Mouse (Mus musculus) forebrain, postnatal 0 days (tissue): ENCODE results near the gene Ifrd2. TPM values are rescaled to one million over a fixed set of nuclear protein-coding genes. Genes with fewer than 3 reads are reported as not detected.
A peak's percentile ranks its signal among the peaks of the same experiment; 100 is the strongest.
"Not testable (repeated sequence)": the region's sequence is repeated elsewhere in the genome, so short reads cannot be mapped to it uniquely, and the experiment has no call there.

Experiments
- ATAC-seq: fragments of 200-750 bp; cut with Nextera tagmentation; 2 replicates; pipeline ENCODE4 v1.8.0; 2017; ENCODE audit warnings: mild to moderate bottlenecking, moderate library complexity
- DNase-seq: peaks from one replicate; pipeline ENCODE4 v3.0.0-alpha.2; 2015
- H3K27ac ChIP-seq: fragments of 300-500 bp; sonication (generic); 2 replicates; pipeline ENCODE4 v1.5.1; 2014; ENCODE audit warnings: low read depth, mild to moderate bottlenecking, antibody characterized with exemption, low read length, moderate library complexity, mixed read lengths
- H3K27me3 ChIP-seq: fragments of 300-500 bp; sonication (generic); 2 replicates; pipeline ENCODE4 v1.6.1; 2014; ENCODE audit warnings: mild to moderate bottlenecking, low read length, mixed read lengths; ENCODE audit not compliant: insufficient read depth
- H3K36me3 ChIP-seq: fragments of 300-500 bp; sonication (generic); 2 replicates; pipeline ENCODE4 v1.6.1; 2014; ENCODE audit warnings: mild to moderate bottlenecking, moderate library complexity; ENCODE audit not compliant: insufficient read depth
- H3K4me1 ChIP-seq: fragments of 300-500 bp; sonication (generic); 2 replicates; pipeline ENCODE4 v1.6.1; 2014; ENCODE audit warnings: antibody characterized with exemption; ENCODE audit not compliant: insufficient read depth
- H3K4me2 ChIP-seq: fragments of 300-500 bp; sonication (generic); 2 replicates; pipeline ENCODE4 v1.6.1; 2014; ENCODE audit warnings: low read depth, mild to moderate bottlenecking, moderate library complexity
- H3K4me3 ChIP-seq: fragments of 300-500 bp; sonication (generic); 2 replicates; pipeline ENCODE4 v1.5.1; 2014; ENCODE audit warnings: low read depth, low read length, mixed read lengths
- H3K9ac ChIP-seq: fragments of 300-500 bp; sonication (generic); 2 replicates; pipeline ENCODE4 v1.6.1; 2014; ENCODE audit warnings: mild to moderate bottlenecking
- H3K9me3 ChIP-seq: fragments of 300-500 bp; sonication (generic); 2 replicates; pipeline ENCODE4 v1.6.1; 2016; ENCODE audit warnings: low read length
- CTCF ChIP-seq: sonication (generic); IDR thresholded peaks from 2 replicates; pipeline ENCODE4 v1.5.1; 2016; ENCODE audit warnings: antibody characterized with exemption, control low read depth, low read depth
- WGBS: fragments of 180-500 bp; shearing (Covaris S2); extraction: QIAGEN DNeasy Blood & Tissue Kit; methylation state at CpG from one replicate; pipeline ENCODE4 v1.1.7; 2014; 5-methylcytosine and 5-hydroxymethylcytosine counted together
- polyA plus RNA-seq: library from polyadenylated mRNA; unstranded; fragments of >200 nt; fragmentation: Nextera tagmentation; extraction: Ambion mirVana; gene quantifications from 2 replicates; pipeline ENCODE4 v1.2.1, GENCODE M21; 2015
- total RNA-seq: library from RNA; depleted of rRNA; stranded (reverse); fragments of >200 nt; gene quantifications from 2 replicates; pipeline ENCODE4 v1.2.3, GENCODE M21; 2014

The Ifrd2 gene
- total and polyA plus RNA-seq, 2 experiments from 2014 or later: 7.4 to 13.8 TPM

DNA sequence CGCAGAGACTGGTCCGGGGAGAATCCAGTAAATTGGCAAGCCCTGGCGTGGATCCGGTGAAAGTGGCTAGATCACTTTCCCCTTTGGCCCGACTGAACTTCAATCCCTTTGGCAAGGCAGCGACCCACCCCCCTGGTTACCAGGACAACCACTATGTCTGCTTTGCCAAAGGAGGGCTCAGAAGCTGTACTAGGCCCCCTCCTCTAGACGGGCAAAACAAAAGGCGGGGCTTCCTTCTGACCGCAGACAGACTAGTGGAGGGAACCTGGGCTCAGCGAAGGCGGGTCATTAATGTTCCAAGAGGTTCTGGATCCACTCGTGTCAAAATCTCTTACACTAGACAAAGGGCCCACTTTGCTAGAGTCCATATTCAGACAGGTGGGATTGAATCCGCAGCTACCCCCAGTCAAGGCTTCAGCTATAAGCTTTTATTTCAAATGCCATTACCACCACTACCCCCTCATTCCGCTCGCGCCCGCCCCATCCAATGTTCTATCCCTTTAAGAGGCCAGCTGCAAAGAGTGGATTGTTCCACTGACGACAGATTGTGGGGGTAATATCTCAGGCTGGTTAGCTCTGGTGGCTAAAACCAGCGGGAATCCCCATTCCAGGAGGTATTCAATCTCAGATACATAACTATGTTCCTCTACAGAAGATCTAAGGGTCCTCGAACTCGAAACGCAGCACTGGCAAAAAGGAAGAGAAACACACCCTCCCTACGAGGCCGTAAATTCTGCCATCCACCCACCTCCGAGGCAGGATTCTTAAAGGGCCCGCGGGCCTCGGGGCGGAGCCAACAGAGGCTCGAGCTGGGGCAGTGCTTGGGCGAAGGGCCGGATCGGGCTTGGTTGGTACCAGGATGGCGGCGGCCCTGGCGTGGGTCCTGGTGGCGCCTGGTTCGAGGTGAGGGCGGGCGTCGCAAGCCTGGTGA is 18.8 kb upstream of the Ifrd2 start:
- H3K36me3 ChIP-seq: peaks cover 38% of the 10 kb centered on the region
- peaks cover 32% of the 10 kb centered on the region for H3K4me1 ChIP-seq
- H3K27ac ChIP-seq: peak overlapping the region; percentile 89
- DNase-seq: peak; percentile 94
- peak overlapping the region; percentile 76 for H3K4me2 ChIP-seq
- no peak; the same call in 1 of the 2 replicates for TF ChIP-seq CTCF
- no peaks in the 10 kb centered on the region for H3K27me3 ChIP-seq
- WGBS: under 1% methylated on average over 41 of the region's 41 CpGs
- H3K9ac ChIP-seq: peak overlapping the region; percentile 69
- no peaks in the 10 kb centered on the region for H3K9me3 ChIP-seq
- ATAC-seq: peak; percentile 93
- peak overlapping the region; percentile 63 for H3K4me3 ChIP-seq

DNA sequence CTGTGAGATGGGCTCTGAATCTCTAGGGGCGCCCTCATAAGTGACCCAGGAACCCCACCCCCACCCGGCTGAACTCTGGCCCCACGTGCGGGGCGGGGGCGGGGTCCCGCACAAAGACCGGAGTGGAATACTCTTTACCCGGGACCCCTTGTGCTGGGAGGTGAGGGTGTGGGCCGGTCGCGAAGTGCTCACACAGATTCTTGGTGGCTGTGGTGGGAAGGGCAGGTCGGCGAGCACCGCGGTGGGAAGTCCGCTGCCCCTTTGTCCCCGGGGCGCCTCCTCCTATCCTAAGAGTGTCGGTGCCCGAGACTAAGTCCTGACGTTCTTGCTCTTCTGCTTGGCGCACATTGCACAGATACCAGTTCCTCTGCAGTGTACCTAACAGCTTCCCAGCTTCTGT is 18.2 kb upstream of the Ifrd2 start:
- no peak for DNase-seq
- H3K9ac ChIP-seq: peak overlapping the region; percentile 69
- H3K36me3 ChIP-seq: peaks cover 41% of the 10 kb centered on the region
- peak overlapping the region; percentile 63 for H3K4me3 ChIP-seq
- 0% methylated on average over 21 of the region's 23 CpGs for WGBS
- peaks cover 25% of the 10 kb centered on the region for H3K4me1 ChIP-seq
- no peaks in the 10 kb centered on the region for H3K27me3 ChIP-seq
- peak; percentile 17 for ATAC-seq
- H3K4me2 ChIP-seq: peak overlapping the region; percentile 76
- H3K9me3 ChIP-seq: no peaks in the 10 kb centered on the region
- peak overlapping the region; percentile 89 for H3K27ac ChIP-seq
- 0 out of 2 replicates have a peak, but pooled peaks have one; percentile 23 for TF ChIP-seq CTCF

GRCm38 (mm10) chr9:107570016-107570415 is 17.4 kb upstream of the Ifrd2 start:
- ATAC-seq (no peak), DNase-seq (no peak)
- H3K9me3 ChIP-seq: no peaks in the 10 kb centered on the region
- WGBS: 37% methylated on average over 13 of the region's 13 CpGs
- no peak for TF ChIP-seq CTCF
- H3K4me3 ChIP-seq: peak overlapping the region; percentile 63
- H3K36me3 ChIP-seq: peaks cover 40% of the 10 kb centered on the region
- H3K9ac ChIP-seq: peak overlapping the region; percentile 69
- H3K27ac ChIP-seq: peak overlapping the region; percentile 89; the same call in 1 of the 2 replicates
- H3K4me1 ChIP-seq: peaks cover 24% of the 10 kb centered on the region
- no peaks in the 10 kb centered on the region for H3K27me3 ChIP-seq
- peak overlapping the region; percentile 76 for H3K4me2 ChIP-seq

- Histone ChIP-seq H3K4me2 (peak overlapping the region; percentile 76), H3K27me3 (no peaks in the 10 kb centered on the region), H3K4me1 (peaks cover 24% of the 10 kb centered on the region), H3K9me3 (no peaks in the 10 kb centered on the region), H3K9ac (no peak overlapping the region), H3K36me3 (peaks cover 34% of the 10 kb centered on the region), H3K27ac (0 out of 2 replicates have a peak overlapping the region, but pooled peaks have one; percentile 4), H3K4me3 (0 out of 2 replicates have a peak overlapping the region, but pooled peaks have one; percentile 63)
- no peak for TF ChIP-seq CTCF
- WGBS: 94% methylated on average over 21 of the region's 21 CpGs
- ATAC-seq (no peak), DNase-seq (no peak)
Measured at GRCm38 (mm10) chr9:107570845-107571244, 16.6 kb upstream of the Ifrd2 start.

DNA sequence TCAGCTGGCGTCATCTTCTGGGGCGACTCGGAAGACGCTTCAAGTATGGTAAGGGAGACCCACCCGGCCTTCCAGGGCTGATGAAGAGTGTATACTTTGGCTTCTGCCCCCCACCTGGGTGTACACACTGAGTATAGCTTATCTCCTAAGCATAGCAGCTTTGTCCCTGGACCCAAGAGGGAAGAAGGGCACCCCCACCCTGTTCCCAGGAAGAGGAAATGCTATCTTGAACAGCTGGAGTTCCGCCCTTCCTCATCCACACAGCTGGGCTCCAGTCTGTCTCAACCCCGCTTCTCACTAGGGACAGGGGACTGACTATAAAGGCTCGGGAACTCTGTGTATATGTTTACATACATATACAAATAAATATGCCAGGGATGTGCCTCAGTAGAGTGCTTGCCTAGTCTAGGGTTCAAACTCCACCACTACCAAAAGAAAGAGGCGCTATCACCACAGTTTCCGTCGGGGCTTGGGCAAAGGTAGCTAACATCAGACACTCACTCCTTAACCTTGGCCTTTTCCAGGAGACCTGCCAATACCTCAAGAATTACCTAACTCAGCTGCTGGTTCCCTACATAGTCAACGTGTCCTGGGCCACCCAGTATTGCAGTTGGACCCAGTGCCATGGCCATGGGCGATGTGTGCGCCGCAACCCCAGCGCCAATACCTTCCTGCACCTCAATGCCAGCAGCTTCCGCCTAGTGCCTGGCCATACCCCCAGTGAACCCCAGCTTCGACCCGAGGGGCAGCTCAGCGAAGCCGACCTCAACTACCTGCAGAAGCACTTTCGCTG is 15.7 kb upstream of the Ifrd2 start:
- Histone ChIP-seq H3K4me1 (peaks cover 24% of the 10 kb centered on the region), H3K9ac (no peak overlapping the region), H3K9me3 (no peaks in the 10 kb centered on the region), H3K27ac (no peak overlapping the region), H3K36me3 (peaks cover 34% of the 10 kb centered on the region), H3K27me3 (no peaks in the 10 kb centered on the region), H3K4me2 (no peak overlapping the region), H3K4me3 (no peak overlapping the region)
- ATAC-seq (no peak), DNase-seq (no peak)
- 93% methylated on average over 22 of the region's 22 CpGs for WGBS
- TF ChIP-seq CTCF: no peak

DNA sequence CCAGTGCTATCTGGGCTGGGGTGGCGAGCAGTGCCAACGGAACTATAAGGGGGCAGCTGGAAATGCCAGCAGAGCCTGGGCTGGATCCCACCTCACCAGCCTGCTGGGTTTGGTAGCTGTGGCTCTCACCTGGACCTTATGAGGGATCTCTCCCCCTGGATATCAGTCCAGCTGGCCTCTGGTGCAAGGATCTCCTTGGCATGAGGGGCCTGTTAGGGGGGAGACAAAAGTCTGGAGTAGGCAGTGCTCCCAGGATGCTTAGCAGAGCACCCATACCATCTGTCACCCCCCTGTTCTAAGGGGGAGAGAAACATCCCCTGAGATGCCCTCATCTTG is 15.1 kb upstream of the Ifrd2 start:
- H3K9ac ChIP-seq: no peak overlapping the region
- no peak for DNase-seq
- H3K27ac ChIP-seq: no peak overlapping the region
- ATAC-seq: no peak
- H3K27me3 ChIP-seq: no peaks in the 10 kb centered on the region
- peaks cover 24% of the 10 kb centered on the region for H3K4me1 ChIP-seq
- peaks cover 34% of the 10 kb centered on the region for H3K36me3 ChIP-seq
- TF ChIP-seq CTCF: no peak
- WGBS: 95% methylated on average over 2 of the region's 2 CpGs
- H3K9me3 ChIP-seq: no peaks in the 10 kb centered on the region
- no peak overlapping the region for H3K4me3 ChIP-seq
- H3K4me2 ChIP-seq: no peak overlapping the region

DNA sequence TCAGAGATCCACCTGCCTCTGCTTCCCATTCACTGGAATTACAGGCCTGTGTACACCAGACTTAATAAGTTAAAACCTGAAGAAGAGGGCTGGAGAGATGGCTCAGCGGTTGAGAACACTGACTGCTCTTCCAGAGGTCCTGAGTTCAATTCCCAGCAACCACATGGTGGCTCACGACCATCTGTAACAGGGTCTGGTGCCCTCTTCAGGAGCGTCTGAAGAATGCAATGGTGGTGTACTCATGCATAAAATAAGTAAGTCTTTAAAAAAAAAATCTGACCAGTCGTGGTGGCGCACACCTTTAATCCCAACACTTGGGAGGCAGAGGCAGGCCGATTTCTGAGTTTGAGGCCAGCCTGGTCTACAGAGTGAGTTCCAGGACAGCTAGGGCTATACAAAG is 13.7 kb upstream of the Ifrd2 start:
- 82% methylated on average over 6 of the region's 6 CpGs for WGBS
- not testable (repeated sequence) for H3K27ac ChIP-seq, H3K4me2 ChIP-seq, H3K9ac ChIP-seq, H3K4me3 ChIP-seq, H3K27me3 ChIP-seq, ATAC-seq, DNase-seq, H3K9me3 ChIP-seq
- peaks cover 14% of the 10 kb centered on the region for H3K4me1 ChIP-seq
- H3K36me3 ChIP-seq: peaks cover 34% of the 10 kb centered on the region
- TF ChIP-seq CTCF: 0 out of 2 replicates have a peak, but pooled peaks have one; percentile 15
